In the genomic region with DNA sequence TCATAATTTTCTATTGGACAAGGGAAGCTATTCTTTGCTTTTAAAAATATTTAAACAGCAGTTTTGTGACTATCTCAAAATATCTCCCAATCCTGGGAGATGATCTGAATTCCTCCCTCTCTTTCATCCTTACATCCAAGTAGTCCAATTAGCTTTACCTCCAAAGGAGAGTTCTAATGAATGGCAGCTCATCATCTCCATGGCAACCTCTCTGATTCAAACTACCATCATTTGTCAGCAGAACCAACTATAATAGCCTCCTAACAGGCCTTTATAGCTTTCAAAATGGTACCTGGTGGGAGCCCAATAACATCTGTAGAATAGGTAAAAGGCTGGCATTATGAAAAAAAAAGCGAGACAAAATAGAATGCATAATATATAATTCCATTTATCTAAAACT, we compare ENCODE assay signal across 24 mouse cellular contexts.
"Had no signal": no experiment of that assay in that cellular context is flagged by ENCODE, and none has a peak within 500 bp of the region (broad histone marks: within the 10 kb centered on the region; RNA-seq: fewer than 3 reads in every experiment).

No protein-coding gene starts in this region.

- DNase-seq: gastrocnemius, postnatal 14 days; gastrocnemius, postnatal 36 days; heart, adult 18-20 months; heart, postnatal 10 days; kidney, adult 11 months; kidney, adult 2 months; kidney, adult 9 months; kidney, postnatal 14 days; kidney, postnatal 36 days; layer of hippocampus, adult 9-11 months; layer of hippocampus, postnatal 36 days; left cerebral cortex, postnatal 4 days had no signal

- H3K4me1 ChIP-seq: heart, embryonic 10.5 days; hindbrain, embryonic 13.5 days; hindbrain, embryonic 15.5 days; kidney, embryonic 15.5 days; limb, embryonic 13.5 days; limb, embryonic 15.5 days; liver, embryonic 12.5 days had no signal

- H3K4me3 ChIP-seq: heart, embryonic 10.5 days; heart, embryonic 12.5 days; hindbrain, embryonic 13.5 days; hindbrain, embryonic 15.5 days; kidney, embryonic 15.5 days; limb, embryonic 13.5 days; limb, embryonic 15.5 days; liver, embryonic 12.5 days had no signal

- H3K27ac ChIP-seq: heart, embryonic 10.5 days; hindbrain, embryonic 13.5 days; hindbrain, embryonic 15.5 days; hindbrain, postnatal 0 days; kidney, embryonic 15.5 days; kidney, postnatal 0 days; limb, embryonic 13.5 days; limb, embryonic 15.5 days; liver, embryonic 12.5 days; liver, embryonic 14.5 days had no signal

- H3K27me3 ChIP-seq: heart, embryonic 12.5 days; hindbrain, embryonic 13.5 days; hindbrain, embryonic 15.5 days; kidney, embryonic 15.5 days; limb, embryonic 13.5 days; limb, embryonic 15.5 days; liver, embryonic 12.5 days had no signal

- ATAC-seq: hindbrain, postnatal 0 days; intestine, embryonic 16.5 days; liver, embryonic 12.5 days had no signal

- H3K4me2 ChIP-seq: heart, embryonic 12.5 days; hindbrain, embryonic 13.5 days; hindbrain, embryonic 15.5 days; kidney, embryonic 15.5 days; limb, embryonic 13.5 days; limb, embryonic 15.5 days; liver, embryonic 12.5 days had no signal

- H3K9me3 ChIP-seq: heart, embryonic 10.5 days; heart, embryonic 12.5 days; hindbrain, embryonic 13.5 days; hindbrain, embryonic 15.5 days; kidney, embryonic 15.5 days; limb, embryonic 13.5 days; limb, embryonic 15.5 days; liver, embryonic 12.5 days had no signal

- H3K9ac ChIP-seq: heart, embryonic 12.5 days; hindbrain, embryonic 13.5 days; hindbrain, embryonic 15.5 days; kidney, embryonic 15.5 days; limb, embryonic 13.5 days; limb, embryonic 15.5 days; liver, embryonic 12.5 days; liver, embryonic 14.5 days had no signal

- H3K36me3 ChIP-seq: hindbrain, embryonic 13.5 days; hindbrain, embryonic 15.5 days; kidney, embryonic 15.5 days; limb, embryonic 13.5 days; limb, embryonic 15.5 days; liver, embryonic 12.5 days had no signal
